Mouse (Mus musculus) heart, embryonic 10.5 days (tissue): ENCODE measurements at regions not wholly inside any gene's neighbourhood (a gene's known extent, or its start where the extent isn't known, plus 50 kb on each side); places are given as distances from the start of the nearest gene placed in this dataset.

ENCODE experiments used
- DNase-seq: peaks from one replicate; pipeline ENCODE4 v3.0.0-alpha.2; 2017; ENCODE audit warnings: low spot score
- H3K27ac ChIP-seq: fragments of 300-500 bp; sonication (generic); 2 replicates; pipeline ENCODE4 v1.5.1; 2016; ENCODE audit warnings: mild to moderate bottlenecking
- H3K27me3 ChIP-seq: fragments of 300-500 bp; sonication (generic); 2 replicates; pipeline ENCODE4 v1.6.1; 2016; ENCODE audit warnings: mild to moderate bottlenecking; ENCODE audit not compliant: poor library complexity, insufficient read depth, severe bottlenecking
- H3K36me3 ChIP-seq: fragments of 300-500 bp; sonication (generic); 2 replicates; pipeline ENCODE4 v1.6.1; 2016; ENCODE audit warnings: mild to moderate bottlenecking, moderate library complexity
- H3K4me1 ChIP-seq: fragments of 300-500 bp; sonication (generic); 2 replicates; pipeline ENCODE4 v1.6.1; 2016; ENCODE audit warnings: mild to moderate bottlenecking
- H3K4me3 ChIP-seq: fragments of 300-500 bp; sonication (generic); 2 replicates; pipeline ENCODE4 v1.5.1; 2016; ENCODE audit warnings: mild to moderate bottlenecking, moderate library complexity
- H3K9me3 ChIP-seq: fragments of 300-500 bp; sonication (generic); 2 replicates; pipeline ENCODE4 v1.6.1; 2016; ENCODE audit warnings: mild to moderate bottlenecking, moderate library complexity
- WGBS: fragments of 180-500 bp; shearing (Covaris S2); methylation state at CpG from one replicate; pipeline ENCODE4 v1.1.7; 2016; 5-methylcytosine and 5-hydroxymethylcytosine counted together

GRCm38 (mm10) chr10:17646391-17646790, 76.6 kb upstream of the Cited2 start:
- WGBS, result 88% methylated on average over 4 of the region's 4 CpGs
- no peak overlapping the region for H3K4me3 ChIP-seq
- H3K27me3 ChIP-seq, result no peaks in the 10 kb centered on the region
- no peaks in the 10 kb centered on the region for H3K36me3 ChIP-seq
- DNase-seq, result no peak
- no peak overlapping the region for H3K27ac ChIP-seq
- no peaks in the 10 kb centered on the region for H3K9me3 ChIP-seq
- peaks cover 5% of the 10 kb centered on the region; the same call in 1 of the 2 replicates for H3K4me1 ChIP-seq

- Histone ChIP-seq H3K9me3 (no peaks in the 10 kb centered on the region), H3K36me3 (no peaks in the 10 kb centered on the region), H3K27me3 (no peaks in the 10 kb centered on the region), H3K4me1 (peaks cover 19% of the 10 kb centered on the region), H3K4me3 (no peak overlapping the region), H3K27ac (peak overlapping the region; percentile 38; the same call in 1 of the 2 replicates)
- 36% methylated on average over 6 of the region's 6 CpGs for WGBS
- DNase-seq, result no peak
Observed at GRCm38 (mm10) chr10:17648077-17648476, 74.9 kb upstream of the Cited2 start.

- H3K36me3 ChIP-seq, result no peaks in the 10 kb centered on the region
- 57% methylated on average over 6 of the region's 6 CpGs for WGBS
- H3K4me1 ChIP-seq, result peaks cover 39% of the 10 kb centered on the region
- no peak for DNase-seq
- peak overlapping the region; percentile 11 for H3K27ac ChIP-seq
- no peak overlapping the region for H3K4me3 ChIP-seq
- H3K9me3 ChIP-seq, result no peaks in the 10 kb centered on the region
- H3K27me3 ChIP-seq, result no peaks in the 10 kb centered on the region
Observed at GRCm38 (mm10) chr10:17650997-17651750, 71.8 kb upstream of the Cited2 start.

GRCm38 (mm10) chr10:17653325-17653724, 69.7 kb upstream of the Cited2 start:
- 51% methylated on average over 6 of the region's 6 CpGs for WGBS

GRCm38 (mm10) chr10:17653785-17654184, 69.2 kb upstream of the Cited2 start:
- no peak for DNase-seq
- no peak overlapping the region for H3K27ac ChIP-seq

More at GRCm38 (mm10) chr10:17653325-17653724, 69.7 kb upstream of the Cited2 start:
- H3K27me3 ChIP-seq, result no peaks in the 10 kb centered on the region
- peak overlapping the region; percentile 73 for H3K27ac ChIP-seq
- no peak overlapping the region for H3K4me3 ChIP-seq
- H3K9me3 ChIP-seq, result no peaks in the 10 kb centered on the region
- DNase-seq, result no peak
- H3K4me1 ChIP-seq, result peaks cover 44% of the 10 kb centered on the region
- no peaks in the 10 kb centered on the region for H3K36me3 ChIP-seq

GRCm38 (mm10) chr10:17654308-17654858, 68.6 kb upstream of the Cited2 start:
- no peak for DNase-seq
- Histone ChIP-seq H3K4me1 (peaks cover 44% of the 10 kb centered on the region), H3K4me3 (no peak overlapping the region), H3K36me3 (no peaks in the 10 kb centered on the region), H3K27me3 (no peaks in the 10 kb centered on the region), H3K9me3 (no peaks in the 10 kb centered on the region), H3K27ac (peak overlapping the region; percentile 52; the same call in 1 of the 2 replicates)
- WGBS, result 55% methylated on average over 2 of the region's 2 CpGs

More at GRCm38 (mm10) chr10:17653785-17654184, 69.2 kb upstream of the Cited2 start:
- Histone ChIP-seq H3K9me3 (no peaks in the 10 kb centered on the region), H3K4me1 (peaks cover 44% of the 10 kb centered on the region), H3K36me3 (no peaks in the 10 kb centered on the region), H3K27me3 (no peaks in the 10 kb centered on the region), H3K4me3 (no peak overlapping the region)
- 59% methylated on average over 9 of the region's 9 CpGs for WGBS

- Histone ChIP-seq H3K36me3 (no peaks in the 10 kb centered on the region), H3K4me1 (peaks cover 44% of the 10 kb centered on the region), H3K27ac (peak overlapping the region; percentile 72), H3K27me3 (no peaks in the 10 kb centered on the region), H3K4me3 (no peak overlapping the region), H3K9me3 (no peaks in the 10 kb centered on the region)
- DNase-seq, result no peak
- 55% methylated on average over 10 of the region's 10 CpGs for WGBS
Observed at GRCm38 (mm10) chr10:17655459-17656051, 67.5 kb upstream of the Cited2 start.

GRCm38 (mm10) chr10:17656305-17656704, 66.7 kb upstream of the Cited2 start:
- Histone ChIP-seq H3K27me3 (no peaks in the 10 kb centered on the region), H3K36me3 (no peaks in the 10 kb centered on the region), H3K4me1 (peaks cover 44% of the 10 kb centered on the region), H3K9me3 (no peaks in the 10 kb centered on the region), H3K4me3 (0 out of 2 replicates have a peak overlapping the region, but pooled peaks have one; percentile 15), H3K27ac (peak overlapping the region; percentile 72)
- DNase-seq, result no peak
- 46% methylated on average over 10 of the region's 10 CpGs for WGBS

- DNase-seq, result no peak
- Histone ChIP-seq H3K27me3 (no peaks in the 10 kb centered on the region), H3K4me3 (0 out of 2 replicates have a peak overlapping the region, but pooled peaks have one; percentile 15), H3K27ac (peak overlapping the region; percentile 72), H3K9me3 (no peaks in the 10 kb centered on the region), H3K36me3 (no peaks in the 10 kb centered on the region), H3K4me1 (peaks cover 37% of the 10 kb centered on the region)
- 23% methylated on average over 8 of the region's 8 CpGs for WGBS
Observed at GRCm38 (mm10) chr10:17656872-17657482, 66.0 kb upstream of the Cited2 start.

- no peaks in the 10 kb centered on the region for H3K9me3 ChIP-seq
- peaks cover 18% of the 10 kb centered on the region for H3K4me1 ChIP-seq
- WGBS, result 87% methylated on average over 9 of the region's 9 CpGs
- H3K27me3 ChIP-seq, result no peaks in the 10 kb centered on the region
- no peaks in the 10 kb centered on the region for H3K36me3 ChIP-seq
- no peak overlapping the region for H3K27ac ChIP-seq
- H3K4me3 ChIP-seq, result no peak overlapping the region
- DNase-seq, result no peak
Observed at GRCm38 (mm10) chr10:17659575-17659974, 63.4 kb upstream of the Cited2 start.

- WGBS, result 85% methylated on average over 5 of the region's 5 CpGs
- peaks cover 11% of the 10 kb centered on the region for H3K4me1 ChIP-seq
- no peaks in the 10 kb centered on the region for H3K36me3 ChIP-seq
- no peaks in the 10 kb centered on the region for H3K27me3 ChIP-seq
- no peak overlapping the region for H3K27ac ChIP-seq
- H3K4me3 ChIP-seq, result no peak overlapping the region
- DNase-seq, result no peak
- H3K9me3 ChIP-seq, result no peaks in the 10 kb centered on the region
Observed at GRCm38 (mm10) chr10:17660836-17661452, 62.1 kb upstream of the Cited2 start.

- no peaks in the 10 kb centered on the region for H3K36me3 ChIP-seq
- H3K27me3 ChIP-seq, result no peaks in the 10 kb centered on the region
- WGBS, result 81% methylated on average over 3 of the region's 3 CpGs
- DNase-seq, result no peak
- no peaks in the 10 kb centered on the region for H3K9me3 ChIP-seq
- no peaks in the 10 kb centered on the region for H3K4me1 ChIP-seq
- no peak overlapping the region for H3K27ac ChIP-seq
- H3K4me3 ChIP-seq, result no peak overlapping the region
Observed at GRCm38 (mm10) chr10:17666089-17666488, 56.9 kb upstream of the Cited2 start.
